Comparison of ENCODE assay signal across 7 mouse cellular contexts in the genomic region with DNA sequence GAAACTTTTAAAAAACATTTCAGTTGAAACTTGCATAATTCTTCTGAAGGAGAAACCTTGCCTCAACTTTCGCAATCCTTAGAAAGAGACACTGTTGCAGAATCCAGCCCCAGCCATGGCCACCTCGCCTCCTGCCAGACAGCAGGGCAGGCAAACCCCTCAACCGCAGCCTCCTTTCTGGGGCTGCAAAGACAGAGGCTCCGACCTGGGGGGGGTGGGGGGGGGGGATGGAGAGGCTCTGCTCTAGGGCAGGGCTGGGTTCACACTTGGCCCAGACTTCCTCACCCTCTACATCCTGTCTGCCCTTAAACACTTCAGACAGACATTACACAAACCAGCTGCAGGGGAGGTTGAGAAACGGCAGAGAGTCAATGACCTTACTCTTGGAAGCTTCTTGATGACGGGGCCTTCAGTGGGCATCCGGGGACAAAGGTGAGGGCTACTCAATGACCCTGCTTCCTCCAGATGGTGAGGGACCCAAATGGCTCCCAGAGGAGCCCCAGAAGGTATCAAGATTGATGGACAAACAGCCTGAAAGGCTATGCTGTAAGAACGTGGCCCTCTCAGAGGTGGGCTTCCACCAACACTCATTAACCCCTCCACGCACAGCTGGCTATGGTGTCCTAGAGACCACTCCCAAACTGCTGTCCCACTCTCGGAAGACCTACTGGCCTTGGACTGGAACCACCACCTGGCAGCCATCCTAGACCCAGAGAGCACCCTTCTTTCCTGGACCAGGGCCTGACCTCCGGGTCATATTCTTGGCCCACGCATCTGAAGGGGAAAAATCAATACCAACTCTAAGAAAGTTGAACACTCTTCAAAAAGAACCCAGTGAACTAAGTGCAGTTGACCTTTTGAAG. TPM values are rescaled to one million over a fixed set of nuclear protein-coding genes. Genes with fewer than 3 reads are reported as not detected.
DNase-seq lines count a peak whose midpoint lies in the region; ATAC-seq and TF ChIP-seq lines count a peak whose summit lies in the region.

No protein-coding gene starts in this region.

- peak overlapping the region; percentile 98 for H3K4me2 ChIP-seq in heart, embryonic 14.5 days (ENCODE audit: low read length)

- H3K9ac ChIP-seq in heart, embryonic 14.5 days (ENCODE audit: low read length): peak overlapping the region; percentile 62; the same call in 1 of the 2 replicates

- H3ac ChIP-seq in C2C12 (ENCODE audit: control insufficient read depth, insufficient read length, low read depth): no peak overlapping the region

- DNase-seq in NIH3T3 (ENCODE audit: low read depth): peak; percentile 70
- peak; percentile 64 to 77 for DNase-seq in kidney, postnatal 36 days
- peak; percentile 55 for DNase-seq in mesoderm, embryonic 11.5 days (ENCODE audit: low read depth, low spot score)
- peak; percentile 51 for DNase-seq in thymus, postnatal 25 days
- no peak for DNase-seq in urinary bladder, postnatal 25 days (ENCODE audit: low spot score)

- TF ChIP-seq CTCF in C2C12 (IDR thresholded peaks at IDR 0.05; ENCODE audit: control insufficient read depth, insufficient read depth, insufficient read length): no peak

- peaks cover 9% of the 10 kb centered on the region for H3K36me3 ChIP-seq in C2C12 (ENCODE audit: control insufficient read depth, insufficient read depth)
- peaks cover 3% of the 10 kb centered on the region; the same call in 1 of the 2 replicates for H3K36me3 ChIP-seq in heart, embryonic 14.5 days (ENCODE audit: control insufficient read depth, insufficient read depth, low read length)

- peaks cover 100% of the 10 kb centered on the region for H3K79me2 ChIP-seq in C2C12 (ENCODE audit: control insufficient read depth, insufficient read depth)

- H3K4me3 ChIP-seq in C2C12 (ENCODE audit: insufficient read depth, poor library complexity, severe bottlenecking): no peak overlapping the region
- peak overlapping the region in 1 of 2 experiments; percentile 78; a peak in 1 of 4 replicates for H3K4me3 ChIP-seq in heart, embryonic 14.5 days (ENCODE audit: control insufficient read depth in 1 of 2, insufficient read depth in 1 of 2, low read depth in 1 of 2, low read length in 2 of 2)

- H3K4me1 ChIP-seq in heart, embryonic 14.5 days (ENCODE audit: control insufficient read depth in 2 of 2, insufficient read depth in 2 of 2, low read length in 2 of 2): peaks cover 66 to 72% of the 10 kb centered on the region in 2 experiments

- H3K9me3 ChIP-seq in heart, embryonic 14.5 days (ENCODE audit: control insufficient read depth, low read length): no peaks in the 10 kb centered on the region

- 0 out of 4 replicates have a peak overlapping the region, but pooled peaks of 1 of the 2 experiments have one; percentile 77 for H3K27ac ChIP-seq in heart, embryonic 14.5 days (replicated peaks in 1 of 2; ENCODE audit: control insufficient read depth in 1 of 2, insufficient read depth in 1 of 2, low read depth in 2 of 2, low read length in 2 of 2)

- H3K27me3 ChIP-seq in C2C12 (ENCODE audit: control insufficient read depth, insufficient read depth, insufficient read length): no peaks in the 10 kb centered on the region
- no peaks in the 10 kb centered on the region for H3K27me3 ChIP-seq in heart, embryonic 14.5 days (ENCODE audit: control insufficient read depth, insufficient read depth, low read length)

- peaks cover 91% of the 10 kb centered on the region for H3K79me3 ChIP-seq in C2C12 (ENCODE audit: low read depth)

- 51% methylated on average over 12 of the region's 12 CpGs for WGBS in heart, embryonic 14.5 days

- ATAC-seq in heart, embryonic 14.5 days (ENCODE audit: insufficient number of reproducible peaks, insufficient read depth, low FRiP score, low read depth): no peak

TF ChIP-seq in C2C12, 6 proteins besides CTCF, POLR2A, EP300 and RAD21:
- TF ChIP-seq CEBPB (IDR thresholded peaks at IDR 0.05; ENCODE audit: low read depth) (peak; percentile 82), MYOD1 (IDR thresholded peaks at IDR 0.05; ENCODE audit: control insufficient read depth, insufficient read length, low read depth) (no peak)
TF ChIP-seq in C2C12: peak in this region for 1.

RNA-seq across cellular contexts. Expression of a gene that starts 4.9 kb away (rescaled TPM):
- 45.2 TPM for polyA plus RNA-seq in C2C12 (2012; fragmentation: generic; extraction: Trizol)
- 16.2 TPM in 2 replicates for polyA plus RNA-seq in heart, embryonic 14.5 days (2014; fragmentation: Nextera tagmentation; extraction: Ambion mirVana)

RNA-seq across cellular contexts. Expression of a gene that starts 32.1 kb away (rescaled TPM):
- 30.6 TPM for polyA plus RNA-seq in C2C12 (2012; fragmentation: generic; extraction: Trizol)
- 68.5 and 74.8 TPM in 2 replicates for polyA plus RNA-seq in heart, embryonic 14.5 days (2014; fragmentation: Nextera tagmentation; extraction: Ambion mirVana)
